Mouse (Mus musculus): Measurements from ENCODE around the gene Nup62.

- TF ChIP-seq POLR2A (IDR thresholded peaks at IDR 0.05; ENCODE audit: insufficient read depth, low read depth, low read length) (no peak), CTCF (IDR thresholded peaks at IDR 0.05) (no peak)
Observed at GRCm38 (mm10) chr7:44838073-44838472, 22.2 kb downstream of the Nup62 start.

All from heart, adult 2 months (tissue).